Mouse (Mus musculus): Measurements from ENCODE around the gene BC049715.

- no peak for TF ChIP-seq CTCF (IDR thresholded peaks at IDR 0.05; ENCODE audit: extremely low read depth, insufficient read length, insufficient replicate concordance, low read depth, low read length)
- no peak for TF ChIP-seq POLR2A (IDR thresholded peaks at IDR 0.05; ENCODE audit: low read depth, low read length)
These were observed at the start of gene BC049715 for GRCm38 (mm10) chr6:136827516-136827880.
